Mouse (Mus musculus) small intestine, adult 2 months (tissue): ENCODE data around the gene Itgb3.

ENCODE experiments used
- CTCF ChIP-seq: fragments of 200-500 bp; IDR thresholded peaks from 2 replicates; pipeline ENCODE4 v1.5.1; 2012; ENCODE audit warnings: low read depth, mild to moderate bottlenecking, control low read depth, inconsistent platforms, low read length, moderate library complexity, mixed read lengths; ENCODE audit not compliant: insufficient replicate concordance, insufficient read length; ENCODE audit errors: extremely low read depth
- POLR2A ChIP-seq: fragments of 200-500 bp; IDR thresholded peaks from 2 replicates; pipeline ENCODE4 v1.6.1; 2012; ENCODE audit warnings: low read depth, mild to moderate bottlenecking, control low read depth, inconsistent platforms, low read length, moderate library complexity

DNA sequence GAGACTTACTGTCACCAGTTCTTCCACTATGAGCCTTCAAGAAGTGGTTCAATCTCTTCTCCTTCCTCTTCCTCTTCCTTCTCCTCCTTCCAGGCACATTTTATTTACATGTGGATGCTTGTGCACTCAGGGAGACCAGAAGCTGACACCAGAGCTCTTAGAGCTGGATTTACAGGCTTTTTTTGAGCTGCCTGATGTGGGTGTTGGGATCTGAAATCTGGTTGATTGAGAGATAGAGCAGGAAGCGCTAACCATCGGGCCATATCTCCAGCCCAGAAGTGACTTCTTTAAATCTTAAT is 25.5 kb upstream of the Itgb3 start:
- TF ChIP-seq CTCF = no peak
- no peak for TF ChIP-seq POLR2A
